Mouse (Mus musculus): Measurements from ENCODE around the gene Themis3. TPM values are rescaled to one million over a fixed set of nuclear protein-coding genes. Genes with fewer than 3 reads are reported as not detected.
"Not testable (repeated sequence)": the region's sequence is repeated elsewhere in the genome, so short reads cannot be mapped to it uniquely, and the experiment has no call there.

Themis3 gene
- polyA plus RNA-seq, 1 experiment from 2014 or later: not detected

DNA sequence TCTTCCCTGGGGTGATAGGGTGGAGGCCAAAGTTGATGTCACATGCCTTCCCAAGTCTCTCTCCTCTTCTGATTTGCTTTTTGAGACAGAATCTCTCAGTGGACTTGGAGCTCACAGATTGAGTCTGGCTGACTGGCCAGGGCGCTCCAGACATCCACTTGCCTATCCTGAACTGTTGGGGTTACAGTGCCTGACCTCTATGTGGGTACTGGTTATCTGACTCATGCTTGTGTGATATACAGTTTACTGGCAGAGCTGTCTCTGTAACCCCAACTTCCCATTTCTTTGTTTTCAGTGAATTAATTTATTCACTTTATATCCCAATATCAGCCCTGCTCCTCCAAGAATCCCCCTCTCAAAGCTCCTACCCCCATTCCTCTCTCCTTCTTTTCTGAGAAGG, 62.1 kb downstream of the Themis3 start:
- ATAC-seq: no peak
- H3K9me3 ChIP-seq (replicated peaks): peaks cover 6% of the 10 kb centered on the region; the same call in 1 of the 2 replicates
- H3K4me2 ChIP-seq: no peak overlapping the region
- no peak overlapping the region for H3K4me3 ChIP-seq
- H3K4me1 ChIP-seq: no peaks in the 10 kb centered on the region
- H3K36me3 ChIP-seq: no peaks in the 10 kb centered on the region
- WGBS (ENCODE audit: insufficient replicate concordance): 58% methylated on average over 1 of the region's 1 CpGs
- no peak overlapping the region for H3K27ac ChIP-seq
- H3K9ac ChIP-seq: no peak overlapping the region
- no peaks in the 10 kb centered on the region for H3K27me3 ChIP-seq (replicated peaks)

- peaks cover 10% of the 10 kb centered on the region for H3K4me1 ChIP-seq
- ATAC-seq: no peak
- no peak overlapping the region for H3K4me2 ChIP-seq
- 71% methylated on average over 5 of the region's 5 CpGs for WGBS (ENCODE audit: insufficient replicate concordance)
- no peak overlapping the region for H3K27ac ChIP-seq
- no peaks in the 10 kb centered on the region for H3K27me3 ChIP-seq (replicated peaks)
- no peak overlapping the region for H3K9ac ChIP-seq
- no peaks in the 10 kb centered on the region for H3K36me3 ChIP-seq
- H3K4me3 ChIP-seq: no peak overlapping the region
- no peaks in the 10 kb centered on the region for H3K9me3 ChIP-seq (replicated peaks)
Measured at GRCm38 (mm10) chr17:66523396-66523795, 71.0 kb downstream of the Themis3 start.

GRCm38 (mm10) chr17:66522631-66523030, 71.8 kb downstream of the Themis3 start:
- not testable (repeated sequence) for ATAC-seq; H3K4me2 ChIP-seq; H3K27ac ChIP-seq; H3K4me3 ChIP-seq; H3K27me3 ChIP-seq (replicated peaks); H3K36me3 ChIP-seq; H3K9me3 ChIP-seq (replicated peaks); H3K9ac ChIP-seq
- peaks cover 16% of the 10 kb centered on the region for H3K4me1 ChIP-seq
- 70% methylated on average over 1 of the region's 1 CpGs for WGBS (ENCODE audit: insufficient replicate concordance)

DNA sequence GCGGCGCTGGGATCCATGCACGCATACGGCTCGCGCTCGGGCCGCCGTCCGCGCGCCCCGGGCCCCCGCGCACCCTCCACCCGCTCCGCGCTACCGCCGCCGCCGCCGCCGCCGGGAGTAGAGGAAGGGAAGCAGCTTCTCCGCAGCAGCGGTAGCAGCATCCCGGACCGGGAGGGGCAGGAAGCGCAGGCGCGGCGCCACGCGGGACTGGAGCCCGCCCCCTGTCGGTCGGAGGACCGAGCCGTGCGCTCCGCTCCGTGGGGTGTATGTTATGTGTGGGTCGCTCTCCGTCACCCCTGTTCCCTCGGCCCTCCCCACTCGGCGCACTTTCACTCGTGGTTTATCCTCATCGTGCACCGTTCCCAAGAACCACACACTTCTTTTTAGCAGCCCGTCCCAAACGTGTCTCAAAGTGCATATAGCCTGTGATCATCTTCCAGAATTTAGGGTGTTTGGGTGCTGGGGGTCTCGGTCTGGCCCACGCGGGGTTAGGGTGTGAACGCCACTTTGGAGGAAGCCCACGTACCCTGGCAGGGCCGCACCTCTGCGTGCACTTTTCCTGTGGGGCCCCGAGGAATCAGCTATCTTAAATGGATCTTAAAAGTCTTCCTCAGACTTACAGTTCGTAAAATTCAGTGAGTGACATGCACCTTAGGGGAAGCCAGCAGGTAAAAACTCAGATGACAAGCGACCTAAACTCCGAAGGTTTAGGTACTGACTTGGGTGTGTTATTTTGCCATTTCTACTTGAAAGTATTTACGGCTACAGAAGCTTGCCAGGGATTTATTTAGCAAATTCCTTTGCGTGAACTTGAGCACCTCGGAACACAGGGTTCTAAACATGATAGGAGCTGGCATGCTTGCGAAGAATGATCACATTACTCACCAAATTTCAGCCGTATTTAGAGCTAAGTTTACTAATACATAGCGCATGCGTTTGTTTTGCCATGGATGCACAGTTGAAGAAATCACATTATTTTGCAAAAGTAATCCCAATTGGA, 74.6 kb downstream of the Themis3 start, which contains the start of gene Rab12:
TSS of gene Rab12 (minus strand) at position 176 of the 1,000 bp plus-strand sequence.
- Histone ChIP-seq H3K27me3 (replicated peaks) (no peaks in the 10 kb centered on the region), H3K9ac (peak within 1 kb of the TSS; percentile 94), H3K36me3 (peaks cover 7% of the 10 kb centered on the region; the same call in 1 of the 2 replicates), H3K4me2 (peak within 1 kb of the TSS; percentile 80), H3K4me3 (peak within 1 kb of the TSS; percentile 96), H3K4me1 (peaks cover 27% of the 10 kb centered on the region), H3K27ac (peak within 1 kb of the TSS; percentile 67), H3K9me3 (replicated peaks) (no peaks in the 10 kb centered on the region)
- 10% methylated on average over 48 of the region's 71 CpGs for WGBS (ENCODE audit: insufficient replicate concordance)
- peak; percentile 91 for ATAC-seq

DNA sequence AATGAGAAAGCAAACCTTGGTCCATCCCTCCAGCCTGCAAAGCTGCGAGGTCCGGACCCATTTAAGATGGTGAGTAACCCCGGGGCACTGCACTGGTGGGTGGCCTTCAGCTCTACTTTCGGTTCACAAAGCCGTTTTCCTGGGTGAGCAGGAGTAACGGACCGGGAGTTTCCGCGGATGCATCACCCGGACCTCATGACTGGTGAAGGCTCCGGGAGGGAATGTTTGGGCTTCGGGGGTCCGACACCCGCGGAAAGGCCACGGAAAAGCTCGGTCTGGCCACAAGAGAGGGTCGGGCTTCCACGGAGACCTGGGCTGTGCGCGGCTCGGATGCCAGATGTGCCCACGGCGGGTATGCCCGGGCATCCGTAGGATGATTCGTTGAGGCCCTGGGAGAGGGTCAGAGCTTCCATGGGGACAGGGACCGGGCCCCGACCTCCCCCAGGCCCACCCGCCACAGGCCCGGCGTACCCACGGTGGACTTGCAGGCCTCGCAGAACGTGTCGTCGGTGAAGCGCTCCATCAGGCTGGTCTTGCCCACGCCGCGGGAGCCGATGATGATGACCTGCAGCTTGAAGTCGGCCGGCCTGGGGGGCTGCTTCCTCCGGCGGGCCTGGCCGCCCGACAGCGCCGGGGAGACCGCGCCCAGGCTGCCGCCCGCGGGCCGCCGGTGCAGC, 75.4 kb downstream of the Themis3 start:
- peaks cover 27% of the 10 kb centered on the region for H3K4me1 ChIP-seq
- H3K4me3 ChIP-seq: peak overlapping the region; percentile 96
- H3K27me3 ChIP-seq (replicated peaks): no peaks in the 10 kb centered on the region
- peak; percentile 72 for ATAC-seq
- peaks cover 11% of the 10 kb centered on the region; the same call in 1 of the 2 replicates for H3K36me3 ChIP-seq
- peak overlapping the region; percentile 94 for H3K9ac ChIP-seq
- under 1% methylated on average over 45 of the region's 57 CpGs for WGBS (ENCODE audit: insufficient replicate concordance)
- H3K9me3 ChIP-seq (replicated peaks): no peaks in the 10 kb centered on the region
- H3K27ac ChIP-seq: peak overlapping the region; percentile 67
- peak overlapping the region; percentile 80 for H3K4me2 ChIP-seq

- Histone ChIP-seq H3K4me1 (peaks cover 35% of the 10 kb centered on the region), H3K4me3 (no peak overlapping the region), H3K27ac (no peak overlapping the region), H3K9ac (no peak overlapping the region), H3K9me3 (replicated peaks) (no peaks in the 10 kb centered on the region), H3K27me3 (replicated peaks) (no peaks in the 10 kb centered on the region), H3K4me2 (no peak overlapping the region), H3K36me3 (peaks cover 18% of the 10 kb centered on the region)
- ATAC-seq: no peak
- WGBS (ENCODE audit: insufficient replicate concordance): 84% methylated on average over 4 of the region's 4 CpGs
Measured at GRCm38 (mm10) chr17:66516953-66517352, 77.5 kb downstream of the Themis3 start.

DNA sequence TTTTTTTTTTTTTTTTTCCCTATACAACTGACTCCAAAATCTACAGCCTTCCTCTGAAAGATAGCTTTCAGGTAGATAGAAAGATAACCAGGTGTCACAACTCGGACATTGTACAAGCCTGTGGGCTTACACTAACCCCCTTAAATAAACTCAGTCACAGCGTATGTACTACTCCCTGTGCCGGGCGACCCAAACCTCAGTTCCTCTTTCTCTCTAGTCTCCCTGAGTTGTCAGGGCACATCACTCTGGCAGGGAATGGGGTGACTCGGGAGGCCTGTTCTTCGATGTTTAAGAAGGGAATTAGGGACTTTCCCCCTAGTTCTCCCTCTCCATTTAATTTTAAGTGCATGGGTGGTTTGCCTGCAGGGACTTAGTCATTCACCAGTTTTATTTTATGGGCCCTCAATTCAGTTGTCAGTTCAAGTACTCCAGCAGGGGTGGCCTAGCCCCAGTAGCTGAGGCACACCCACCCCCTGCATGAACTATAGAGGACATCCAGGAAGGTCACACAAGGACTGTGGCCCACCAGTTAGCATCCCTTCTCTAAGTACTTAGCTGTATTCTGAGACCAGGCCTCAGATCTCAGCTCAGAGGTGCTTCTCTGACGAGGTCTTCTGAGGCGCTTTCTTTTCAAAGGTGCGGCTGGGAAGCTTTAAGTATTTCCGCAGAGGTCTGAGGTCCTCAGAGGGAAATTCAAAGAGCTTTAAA, 80.0 kb downstream of the Themis3 start:
- Histone ChIP-seq H3K27ac (no peak overlapping the region), H3K36me3 (peaks cover 18% of the 10 kb centered on the region), H3K4me3 (no peak overlapping the region), H3K27me3 (replicated peaks) (no peaks in the 10 kb centered on the region), H3K4me1 (peaks cover 47% of the 10 kb centered on the region), H3K9me3 (replicated peaks) (no peaks in the 10 kb centered on the region), H3K4me2 (no peak overlapping the region), H3K9ac (no peak overlapping the region)
- 63% methylated on average over 10 of the region's 10 CpGs for WGBS (ENCODE audit: insufficient replicate concordance)
- ATAC-seq: no peak

DNA sequence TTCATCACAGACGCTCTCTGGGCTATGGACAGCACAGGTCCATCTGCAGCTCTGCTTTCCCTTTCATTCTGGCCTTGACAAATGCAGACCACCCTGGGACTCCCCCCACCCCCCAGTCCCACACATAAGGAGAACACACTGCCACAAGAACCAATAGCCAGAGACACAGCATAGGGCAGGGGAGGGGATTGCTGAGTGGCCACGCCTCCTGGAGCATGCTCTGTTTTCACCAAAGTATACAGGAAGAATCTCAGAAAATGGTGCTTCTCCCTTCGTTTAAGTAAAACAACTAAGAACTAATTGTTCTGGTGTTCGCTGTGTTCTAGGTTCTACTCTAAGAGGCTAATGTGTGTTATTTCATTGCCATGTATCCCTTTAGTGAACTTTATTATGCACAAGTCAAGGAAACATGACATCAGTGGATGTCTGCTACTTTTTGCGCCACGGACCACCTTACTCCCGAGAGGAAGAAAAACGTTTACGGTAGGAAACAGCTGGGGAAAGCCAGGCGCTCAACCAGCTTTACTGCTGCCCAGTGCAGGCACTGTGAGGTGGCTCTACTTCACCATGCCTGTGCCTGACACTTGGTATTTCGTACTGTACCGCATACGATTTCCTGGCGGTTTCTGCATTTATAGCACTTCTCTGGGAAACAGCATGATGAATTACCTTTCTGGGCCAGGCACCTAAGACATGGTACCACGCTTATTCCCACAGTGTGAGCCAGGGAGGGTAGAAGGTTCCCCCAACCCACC, 82.0 kb downstream of the Themis3 start:
- H3K27ac ChIP-seq: no peak overlapping the region
- no peaks in the 10 kb centered on the region for H3K27me3 ChIP-seq (replicated peaks)
- WGBS (ENCODE audit: insufficient replicate concordance): 75% methylated on average over 15 of the region's 15 CpGs
- H3K4me3 ChIP-seq: no peak overlapping the region
- no peaks in the 10 kb centered on the region for H3K9me3 ChIP-seq (replicated peaks)
- peaks cover 33% of the 10 kb centered on the region for H3K36me3 ChIP-seq
- no peak overlapping the region for H3K4me2 ChIP-seq
- no peak overlapping the region for H3K9ac ChIP-seq
- peaks cover 35% of the 10 kb centered on the region for H3K4me1 ChIP-seq
- ATAC-seq: no peak

DNA sequence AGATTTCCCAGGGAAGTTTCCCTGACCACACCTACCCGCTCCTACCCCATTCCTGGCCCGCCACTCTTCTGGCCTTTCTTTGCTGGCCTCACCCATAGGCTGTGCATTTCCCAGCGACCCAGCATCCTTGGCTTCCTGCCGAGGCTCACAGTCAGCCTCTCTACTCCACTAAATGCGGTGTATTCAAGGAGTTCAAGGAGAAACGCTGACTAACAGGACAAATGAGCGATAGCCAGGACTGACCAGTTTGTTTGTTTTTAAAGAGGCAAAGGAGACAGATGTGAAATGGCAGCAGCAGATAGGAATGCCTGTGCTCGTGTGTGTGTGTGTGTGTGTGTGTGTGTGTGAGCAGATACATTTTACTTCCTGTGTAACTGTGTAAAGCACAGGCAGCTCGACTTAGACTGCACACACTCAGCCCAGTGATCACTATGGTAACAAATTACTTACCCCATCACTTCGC, 84.2 kb downstream of the Themis3 start:
- Histone ChIP-seq H3K4me2 (no peak overlapping the region), H3K9me3 (replicated peaks) (no peaks in the 10 kb centered on the region), H3K36me3 (peaks cover 38% of the 10 kb centered on the region), H3K4me3 (no peak overlapping the region), H3K4me1 (peaks cover 26% of the 10 kb centered on the region), H3K27me3 (replicated peaks) (no peaks in the 10 kb centered on the region), H3K27ac (no peak overlapping the region), H3K9ac (no peak overlapping the region)
- peak; percentile 57 for ATAC-seq
- WGBS (ENCODE audit: insufficient replicate concordance): 58% methylated on average over 10 of the region's 10 CpGs

- 78% methylated on average over 9 of the region's 9 CpGs for WGBS (ENCODE audit: insufficient replicate concordance)
- H3K4me3 ChIP-seq: no peak overlapping the region
Measured at GRCm38 (mm10) chr17:66507049-66507954, 87.1 kb downstream of the Themis3 start.

More at GRCm38 (mm10) chr17:66507049-66507954, 87.1 kb downstream of the Themis3 start:
- H3K36me3 ChIP-seq: peaks cover 45% of the 10 kb centered on the region
- H3K4me1 ChIP-seq: peaks cover 21% of the 10 kb centered on the region
- ATAC-seq: no peak
- no peaks in the 10 kb centered on the region for H3K9me3 ChIP-seq (replicated peaks)
- H3K4me2 ChIP-seq: no peak overlapping the region
- H3K27ac ChIP-seq: no peak overlapping the region
- no peak overlapping the region for H3K9ac ChIP-seq
- H3K27me3 ChIP-seq (replicated peaks): no peaks in the 10 kb centered on the region

Measured in liver, embryonic 12.5 days (tissue).